Mouse (Mus musculus) adrenal gland, postnatal 36 days (tissue): ENCODE measurements at regions not wholly inside any gene's neighbourhood (a gene's known extent, or its start where the extent isn't known, plus 50 kb on each side); places are given as distances from the start of the nearest gene placed in this dataset.
"Not testable (repeated sequence)": the region's sequence is repeated elsewhere in the genome, so short reads cannot be mapped to it uniquely, and the experiment has no call there.

Source experiments
- DNase-seq, 2 experiments: peaks; one replicate each; pipeline ENCODE4 v3.0.0; 2021; ENCODE audit warnings: mixed read lengths in 1 of 2

- no peak for DNase-seq
These were observed 142.0 kb upstream of the Cntnap4 start for GRCm38 (mm10) chr8:112427721-112428389.

GRCm38 (mm10) chr8:112411968-112412367 is 157.9 kb upstream of the Cntnap4 start:
- peak in 1 of 2 experiments; percentile 1 for DNase-seq

GRCm38 (mm10) chr8:112411213-112411612 is 158.6 kb upstream of the Cntnap4 start:
- peak; percentile 54 for DNase-seq

GRCm38 (mm10) chr8:112408211-112408735 is 161.6 kb upstream of the Cntnap4 start:
- DNase-seq, result no peak

- DNase-seq, result peak in 1 of 2 experiments; percentile 8
These were observed 165.8 kb upstream of the Cntnap4 start for GRCm38 (mm10) chr8:112404087-112404486.

GRCm38 (mm10) chr8:112397438-112397837 is 172.4 kb upstream of the Cntnap4 start:
- no peak for DNase-seq

GRCm38 (mm10) chr8:112390108-112390507 is 179.7 kb upstream of the Cntnap4 start:
- no peak for DNase-seq

GRCm38 (mm10) chr8:112348323-112348722 is 221.5 kb upstream of the Cntnap4 start:
- DNase-seq, result peak in 1 of 2 experiments; percentile 0

- no peak for DNase-seq
These were observed 236.7 kb upstream of the Cntnap4 start for GRCm38 (mm10) chr8:112333171-112333570.

GRCm38 (mm10) chr8:112332021-112332420 is 237.8 kb upstream of the Cntnap4 start:
- DNase-seq, result no peak

GRCm38 (mm10) chr8:112309816-112310215 is 260.0 kb upstream of the Cntnap4 start:
- DNase-seq, result no peak

GRCm38 (mm10) chr8:112308354-112308753 is 261.5 kb upstream of the Cntnap4 start:
- DNase-seq, result no peak

GRCm38 (mm10) chr8:112297021-112297420 is 272.8 kb upstream of the Cntnap4 start:
- peak in 1 of 2 experiments; percentile 2 for DNase-seq

- no peak for DNase-seq
These were observed 268.5 kb upstream of the Gm6793 start for GRCm38 (mm10) chr8:112283316-112283715.

GRCm38 (mm10) chr8:112269598-112269997 is 254.8 kb upstream of the Gm6793 start:
- no peak for DNase-seq

GRCm38 (mm10) chr8:112269214-112269566 is 254.4 kb upstream of the Gm6793 start:
- DNase-seq, result no peak

- no peak for DNase-seq
These were observed 253.8 kb upstream of the Gm6793 start for GRCm38 (mm10) chr8:112268544-112269213.

GRCm38 (mm10) chr8:112257922-112258475 is 243.2 kb upstream of the Gm6793 start:
- no peak for DNase-seq

- no peak for DNase-seq
These were observed 242.6 kb upstream of the Gm6793 start for GRCm38 (mm10) chr8:112257311-112257894.

- not testable (repeated sequence) for DNase-seq
These were observed 231.8 kb upstream of the Gm6793 start for GRCm38 (mm10) chr8:112246629-112247028.

GRCm38 (mm10) chr8:112238681-112239080 is 223.8 kb upstream of the Gm6793 start:
- DNase-seq, result no peak

GRCm38 (mm10) chr8:112236751-112237150 is 221.9 kb upstream of the Gm6793 start:
- DNase-seq, result not testable (repeated sequence)

- DNase-seq, result no peak
These were observed 204.8 kb upstream of the Gm6793 start for GRCm38 (mm10) chr8:112219656-112220055.
